Mouse (Mus musculus) spleen, adult 2 months (tissue): ENCODE measurements around the gene Mtr.
A peak's percentile ranks its signal among the peaks of the same experiment; 100 is the strongest.

Experiments
- CTCF ChIP-seq: fragments of 200-500 bp; IDR thresholded peaks from 2 replicates; pipeline ENCODE4 v1.5.1; 2011; ENCODE audit warnings: mild to moderate bottlenecking, inconsistent platforms; ENCODE audit not compliant: insufficient read depth, insufficient read length, insufficient replicate concordance; ENCODE audit errors: extremely low read depth
- POLR2A ChIP-seq: fragments of 200-500 bp; IDR thresholded peaks from 2 replicates; pipeline ENCODE4 v1.6.1; 2011; ENCODE audit warnings: low read depth, low read length, inconsistent platforms

DNA sequence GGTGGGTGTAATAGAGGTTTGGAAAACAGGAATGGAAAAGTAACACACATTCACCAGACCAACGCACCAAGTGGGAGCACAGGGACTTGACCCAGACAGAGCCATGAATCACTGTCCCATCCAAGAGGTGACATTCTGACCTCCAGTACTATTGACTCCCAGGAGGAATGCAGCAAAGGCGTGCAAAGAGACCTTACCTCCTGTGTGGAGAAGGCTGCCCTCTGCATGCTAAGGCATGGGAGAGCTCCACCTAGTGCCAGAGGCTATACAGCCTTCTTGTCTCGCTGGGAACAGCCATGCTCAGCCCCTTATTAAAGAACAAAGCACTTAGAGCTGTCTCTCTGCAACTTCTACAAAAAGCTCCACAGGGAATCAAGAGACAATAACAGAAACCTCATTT, 9.2 kb upstream of the Mtr start:
- TF ChIP-seq CTCF (peak; percentile 8; the same call in 1 of the 2 replicates), POLR2A (no peak)
